Mouse (Mus musculus): Measurements from ENCODE around the gene Trappc2l. TPM values are rescaled to one million over a fixed set of nuclear protein-coding genes. Genes with fewer than 3 reads are reported as not detected.

The Trappc2l gene
- polyA plus RNA-seq, 1 experiment from 2014 or later, result 30.7 TPM

DNA sequence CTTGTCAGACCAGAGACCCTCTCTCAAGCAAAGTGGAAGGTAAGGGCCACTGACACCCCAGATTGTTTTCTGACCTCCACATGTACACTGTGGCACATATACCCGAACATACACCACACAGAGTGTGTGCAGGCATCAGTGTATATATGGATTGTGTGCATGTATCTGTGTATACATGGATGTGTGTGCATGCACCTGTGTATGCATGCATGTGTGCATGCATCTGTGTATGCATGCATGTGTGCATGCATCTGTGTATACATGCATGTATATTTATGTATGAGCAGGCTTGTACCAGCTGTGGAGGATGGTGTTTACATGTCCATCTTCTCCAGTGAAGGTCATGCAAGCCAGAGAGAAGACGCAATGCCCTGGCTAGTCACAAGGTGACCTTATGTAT is 50.5 kb downstream of the Trappc2l start:
- TF ChIP-seq EP300 (IDR thresholded peaks at IDR 0.05; ENCODE audit: low read depth) (no peak), CTCF (IDR thresholded peaks at IDR 0.05; ENCODE audit: low read depth) (no peak)
- H3K27me3 ChIP-seq (ENCODE audit: insufficient read depth, low read length), result no peaks in the 10 kb centered on the region
- H3K36me3 ChIP-seq (replicated peaks; ENCODE audit: insufficient read depth, low read length), result no peaks in the 10 kb centered on the region
- no peak overlapping the region for H3K4me3 ChIP-seq (ENCODE audit: low read depth, low read length)
- ATAC-seq, result no peak
- H3K4me2 ChIP-seq (ENCODE audit: low read depth, low read length), result no peak overlapping the region
- no peak for DNase-seq
- 85% methylated on average over 2 of the region's 2 CpGs for WGBS (ENCODE audit: insufficient replicate concordance)
- no peak overlapping the region for H3K9ac ChIP-seq (replicated peaks)
- peaks cover 25% of the 10 kb centered on the region for H3K4me1 ChIP-seq (ENCODE audit: insufficient read depth)
- H3K9me3 ChIP-seq (ENCODE audit: low read length), result no peaks in the 10 kb centered on the region
- H3K27ac ChIP-seq (ENCODE audit: low read depth), result no peak overlapping the region

DNA sequence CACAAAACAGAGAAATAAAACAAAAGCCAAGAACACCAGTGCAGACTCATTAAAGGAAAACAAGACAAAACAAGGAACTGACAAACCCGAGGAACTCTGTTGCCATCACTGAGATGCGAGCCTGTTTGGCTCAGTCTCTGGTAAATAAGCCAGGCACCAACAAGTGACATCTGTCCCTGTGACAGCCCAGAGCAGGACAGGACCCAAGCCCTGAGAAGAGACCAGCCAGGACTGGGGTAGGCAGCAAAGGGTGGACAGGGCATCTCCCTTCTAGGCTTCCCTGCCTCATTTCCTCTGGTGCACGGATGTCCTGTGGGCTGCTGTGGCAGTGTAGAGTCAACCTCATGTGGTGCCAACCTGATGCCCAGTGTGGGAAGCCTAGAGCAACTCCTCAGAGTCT is 51.7 kb downstream of the Trappc2l start:
- no peak overlapping the region for H3K9ac ChIP-seq (replicated peaks)
- H3K4me1 ChIP-seq (ENCODE audit: insufficient read depth), result peaks cover 29% of the 10 kb centered on the region
- no peaks in the 10 kb centered on the region for H3K9me3 ChIP-seq (ENCODE audit: low read length)
- no peak overlapping the region for H3K27ac ChIP-seq (ENCODE audit: low read depth)
- TF ChIP-seq CTCF (IDR thresholded peaks at IDR 0.05; ENCODE audit: low read depth) (no peak), EP300 (IDR thresholded peaks at IDR 0.05; ENCODE audit: low read depth) (no peak)
- H3K4me2 ChIP-seq (ENCODE audit: low read depth, low read length), result no peak overlapping the region
- DNase-seq (no peak), ATAC-seq (no peak)
- no peaks in the 10 kb centered on the region for H3K27me3 ChIP-seq (ENCODE audit: insufficient read depth, low read length)
- H3K4me3 ChIP-seq (ENCODE audit: low read depth, low read length), result no peak overlapping the region
- H3K36me3 ChIP-seq (replicated peaks; ENCODE audit: insufficient read depth, low read length), result no peaks in the 10 kb centered on the region
- WGBS (ENCODE audit: insufficient replicate concordance), result 54% methylated on average over 3 of the region's 3 CpGs

DNA sequence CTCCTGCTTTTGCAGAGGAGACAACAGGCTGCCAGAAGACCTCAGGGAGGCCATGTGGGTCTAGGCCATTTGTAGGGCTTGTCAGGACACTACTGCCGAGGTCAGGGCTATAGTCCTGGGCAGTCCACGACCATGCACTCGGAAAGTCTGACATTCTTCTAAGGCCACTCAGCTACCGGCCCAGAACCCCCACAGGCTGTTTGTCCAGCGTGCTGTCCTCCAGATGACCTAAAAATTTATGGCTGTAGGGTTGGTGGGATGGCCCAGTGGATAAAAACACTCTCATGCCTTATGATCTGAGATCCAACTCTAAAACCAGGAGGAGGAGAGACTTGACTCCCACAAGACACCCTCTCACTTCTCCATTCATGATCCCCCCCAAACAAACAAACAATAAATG is 52.2 kb downstream of the Trappc2l start:
- H3K4me2 ChIP-seq (ENCODE audit: low read depth, low read length), result no peak overlapping the region
- no peaks in the 10 kb centered on the region for H3K27me3 ChIP-seq (ENCODE audit: insufficient read depth, low read length)
- WGBS (ENCODE audit: insufficient replicate concordance), result 85% methylated on average over 5 of the region's 5 CpGs
- TF ChIP-seq EP300 (IDR thresholded peaks at IDR 0.05; ENCODE audit: low read depth) (no peak), CTCF (IDR thresholded peaks at IDR 0.05; ENCODE audit: low read depth) (no peak)
- peaks cover 29% of the 10 kb centered on the region for H3K4me1 ChIP-seq (ENCODE audit: insufficient read depth)
- no peak overlapping the region for H3K27ac ChIP-seq (ENCODE audit: low read depth)
- no peaks in the 10 kb centered on the region for H3K9me3 ChIP-seq (ENCODE audit: low read length)
- no peak for ATAC-seq
- H3K36me3 ChIP-seq (replicated peaks; ENCODE audit: insufficient read depth, low read length), result no peaks in the 10 kb centered on the region
- H3K4me3 ChIP-seq (ENCODE audit: low read depth, low read length), result no peak overlapping the region
- no peak overlapping the region for H3K9ac ChIP-seq (replicated peaks)
- no peak for DNase-seq

DNA sequence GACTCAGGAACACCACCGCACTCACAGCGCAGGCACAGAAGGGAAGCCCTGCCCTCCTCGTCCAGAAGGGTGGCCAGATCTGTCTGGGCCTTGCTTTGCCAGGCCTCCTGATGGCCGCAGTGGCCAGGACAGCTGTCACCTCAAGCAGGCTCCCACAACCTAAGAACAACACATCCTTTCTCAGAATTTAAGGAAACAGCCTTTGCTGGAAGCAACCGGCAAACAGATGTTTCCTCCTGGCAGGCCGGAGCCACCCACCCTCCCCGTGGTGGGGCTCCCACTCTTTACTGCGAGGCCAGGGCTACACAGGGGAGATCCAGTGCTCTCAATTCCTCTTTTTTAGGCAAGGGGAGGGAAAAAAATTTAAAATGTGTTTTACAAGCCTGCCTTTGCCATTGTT is 53.8 kb downstream of the Trappc2l start:
- DNase-seq (peak; percentile 51), ATAC-seq (peak; percentile 47; the same call in 1 of the 2 replicates)
- Histone ChIP-seq H3K27ac (ENCODE audit: low read depth) (peak overlapping the region; percentile 53), H3K9me3 (ENCODE audit: low read length) (no peaks in the 10 kb centered on the region), H3K4me3 (ENCODE audit: low read depth, low read length) (no peak overlapping the region), H3K4me2 (ENCODE audit: low read depth, low read length) (no peak overlapping the region), H3K36me3 (replicated peaks; ENCODE audit: insufficient read depth, low read length) (no peaks in the 10 kb centered on the region), H3K9ac (replicated peaks) (no peak overlapping the region), H3K4me1 (ENCODE audit: insufficient read depth) (peaks cover 29% of the 10 kb centered on the region), H3K27me3 (ENCODE audit: insufficient read depth, low read length) (no peaks in the 10 kb centered on the region)
- no peak for TF ChIP-seq CTCF (IDR thresholded peaks at IDR 0.05; ENCODE audit: low read depth)
- no peak; the same call in 1 of the 2 replicates for TF ChIP-seq EP300 (IDR thresholded peaks at IDR 0.05; ENCODE audit: low read depth)
- WGBS (ENCODE audit: insufficient replicate concordance), result 43% methylated on average over 8 of the region's 8 CpGs

DNA sequence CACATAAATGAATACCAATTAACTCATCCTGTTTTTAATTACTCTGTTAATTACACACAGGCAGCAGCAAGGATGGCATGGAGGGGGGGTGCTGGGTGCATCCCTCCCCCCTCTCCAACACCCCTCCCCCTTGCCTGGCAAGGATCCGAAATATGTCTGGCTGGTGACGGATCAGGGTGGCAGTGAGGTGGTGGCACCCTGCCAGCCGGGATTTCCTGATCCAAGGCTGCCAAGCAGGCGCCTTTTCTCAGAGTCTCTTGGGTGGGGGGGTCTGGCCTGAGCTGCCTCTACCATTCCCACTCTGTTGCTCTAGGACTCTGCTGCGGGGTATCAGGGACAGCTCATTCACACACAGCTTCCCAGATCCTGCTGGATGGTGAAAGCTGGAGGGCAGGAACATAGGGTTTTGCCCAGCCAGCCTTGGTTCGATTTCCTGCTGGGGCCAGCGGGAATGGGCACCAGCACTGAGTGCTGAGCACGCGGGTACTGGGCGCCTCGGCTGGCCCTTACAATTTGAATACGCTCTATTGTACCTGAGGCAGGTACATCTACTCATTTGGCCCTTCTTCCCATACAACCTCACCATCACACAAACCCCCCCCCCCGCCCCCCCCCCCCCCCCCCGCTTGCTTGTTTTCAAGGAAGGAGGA is 54.4 kb downstream of the Trappc2l start:
- Histone ChIP-seq H3K27ac (ENCODE audit: low read depth) (peak overlapping the region; percentile 57), H3K9me3 (ENCODE audit: low read length) (no peaks in the 10 kb centered on the region), H3K36me3 (replicated peaks; ENCODE audit: insufficient read depth, low read length) (no peaks in the 10 kb centered on the region), H3K27me3 (ENCODE audit: insufficient read depth, low read length) (no peaks in the 10 kb centered on the region), H3K4me1 (ENCODE audit: insufficient read depth) (peaks cover 29% of the 10 kb centered on the region), H3K9ac (replicated peaks) (no peak overlapping the region), H3K4me3 (ENCODE audit: low read depth, low read length) (no peak overlapping the region), H3K4me2 (ENCODE audit: low read depth, low read length) (peak overlapping the region; percentile 51)
- no peak for TF ChIP-seq CTCF (IDR thresholded peaks at IDR 0.05; ENCODE audit: low read depth)
- no peak for TF ChIP-seq EP300 (IDR thresholded peaks at IDR 0.05; ENCODE audit: low read depth)
- 43% methylated on average over 12 of the region's 14 CpGs for WGBS (ENCODE audit: insufficient replicate concordance)
- ATAC-seq (peak; percentile 7; the same call in 1 of the 2 replicates), DNase-seq (peak; percentile 45)

Small RNA genes lying within 50 kb of the gene (microRNA-seq; reads per million reads assigned to microRNA genes)
- not detected for gene Mir6396

Other genes with a start within 250 kb of the Trappc2l start
- gene Zc3h18, start 235.0 kb upstream of the Trappc2l start, polyA plus RNA-seq (2015; fragmentation: Nextera tagmentation; extraction: Ambion mirVana), result 12.8 and 15.6 TPM in 2 replicates
- gene Il17c, start 189.6 kb upstream of the Trappc2l start, polyA plus RNA-seq (2015; fragmentation: Nextera tagmentation; extraction: Ambion mirVana), result not detected in 2 replicates
- 211 and 220 TPM in 2 replicates for gene Cyba, start 178.7 kb upstream of the Trappc2l start, polyA plus RNA-seq (2015; fragmentation: Nextera tagmentation; extraction: Ambion mirVana)
- 4.9 and 5.8 TPM in 2 replicates for gene Mvd, start 168.2 kb upstream of the Trappc2l start, polyA plus RNA-seq (2015; fragmentation: Nextera tagmentation; extraction: Ambion mirVana)
- 1.4 and 3.4 TPM in 2 replicates for gene Snai3, start 150.9 kb upstream of the Trappc2l start, polyA plus RNA-seq (2015; fragmentation: Nextera tagmentation; extraction: Ambion mirVana)
- 18.5 and 18.9 TPM in 2 replicates for gene Rnf166, start 135.6 kb upstream of the Trappc2l start, polyA plus RNA-seq (2015; fragmentation: Nextera tagmentation; extraction: Ambion mirVana)
- 17.8 and 20.9 TPM in 2 replicates for gene Ctu2, start 135.5 kb upstream of the Trappc2l start, polyA plus RNA-seq (2015; fragmentation: Nextera tagmentation; extraction: Ambion mirVana)
- gene Piezo1, start 60.3 kb upstream of the Trappc2l start, polyA plus RNA-seq (2015; fragmentation: Nextera tagmentation; extraction: Ambion mirVana), result 2.6 and 3.4 TPM in 2 replicates
- gene Cdt1, start 43.6 kb upstream of the Trappc2l start, polyA plus RNA-seq (2015; fragmentation: Nextera tagmentation; extraction: Ambion mirVana), result 19.8 and 23.7 TPM in 2 replicates
- 223 and 249 TPM in 2 replicates for gene Aprt, start 34.7 kb upstream of the Trappc2l start, polyA plus RNA-seq (2015; fragmentation: Nextera tagmentation; extraction: Ambion mirVana)
- gene Galns, start 177 bp upstream of the Trappc2l start, polyA plus RNA-seq (2015; fragmentation: Nextera tagmentation; extraction: Ambion mirVana), result 6.8 and 6.9 TPM in 2 replicates
- gene Pabpn1l, start 11.1 kb downstream of the Trappc2l start, polyA plus RNA-seq (2015; fragmentation: Nextera tagmentation; extraction: Ambion mirVana), result not detected in 2 replicates
- 2.1 and 2.4 TPM in 2 replicates for gene Cbfa2t3, start 87.5 kb downstream of the Trappc2l start, polyA plus RNA-seq (2015; fragmentation: Nextera tagmentation; extraction: Ambion mirVana)
- 9.6 and 10.7 TPM in 2 replicates for gene Acsf3, start 163.8 kb downstream of the Trappc2l start, polyA plus RNA-seq (2015; fragmentation: Nextera tagmentation; extraction: Ambion mirVana)
- 0.05 TPM in 1 of 2 replicates, not detected in the other for gene Cdh15, start 236.3 kb downstream of the Trappc2l start, polyA plus RNA-seq (2015; fragmentation: Nextera tagmentation; extraction: Ambion mirVana)

Measured in liver, postnatal 0 days (tissue).